Mouse (Mus musculus) left cerebral cortex, adult 11 months (tissue): ENCODE data around the gene Cnot6l.

ENCODE experiments used
- DNase-seq: peaks from one replicate; pipeline ENCODE4 v3.0.0; 2022; ENCODE audit warnings: low spot score

The Cnot6l gene

GRCm38 (mm10) chr5:96161578-96162398, 2.2 kb downstream of the Cnot6l start:
- DNase-seq = peak; percentile 54

GRCm38 (mm10) chr5:96161263-96161577, 2.8 kb downstream of the Cnot6l start:
- no peak for DNase-seq

GRCm38 (mm10) chr5:96160467-96161262, 3.3 kb downstream of the Cnot6l start:
- DNase-seq = peak; percentile 12

- DNase-seq = no peak
Observed at GRCm38 (mm10) chr5:96142351-96142750, 21.6 kb downstream of the Cnot6l start.

- DNase-seq = no peak
Observed at GRCm38 (mm10) chr5:96130683-96131082, 33.3 kb downstream of the Cnot6l start.

GRCm38 (mm10) chr5:96126856-96127255, 37.1 kb downstream of the Cnot6l start:
- DNase-seq = no peak

- DNase-seq = no peak
Observed at GRCm38 (mm10) chr5:96114943-96115342, 49.0 kb downstream of the Cnot6l start.

GRCm38 (mm10) chr5:96104644-96105043, 59.3 kb downstream of the Cnot6l start:
- no peak for DNase-seq

- DNase-seq = no peak
Observed at GRCm38 (mm10) chr5:96091468-96091867, 72.5 kb downstream of the Cnot6l start.

GRCm38 (mm10) chr5:96085324-96085723, 78.6 kb downstream of the Cnot6l start:
- no peak for DNase-seq

- DNase-seq = no peak
Observed at GRCm38 (mm10) chr5:96079026-96079425, 84.9 kb downstream of the Cnot6l start.

GRCm38 (mm10) chr5:96065591-96065990, 98.4 kb downstream of the Cnot6l start:
- DNase-seq = no peak

GRCm38 (mm10) chr5:96042492-96042891, 121.5 kb downstream of the Cnot6l start:
- no peak for DNase-seq

- no peak for DNase-seq
Observed at GRCm38 (mm10) chr5:96041507-96042104, 122.4 kb downstream of the Cnot6l start.

- no peak for DNase-seq
Observed at GRCm38 (mm10) chr5:96039188-96039840, 124.7 kb downstream of the Cnot6l start.

GRCm38 (mm10) chr5:96037684-96038121, 126.3 kb downstream of the Cnot6l start:
- no peak for DNase-seq

GRCm38 (mm10) chr5:96036125-96036672, 127.8 kb downstream of the Cnot6l start:
- no peak for DNase-seq

GRCm38 (mm10) chr5:96034101-96034500, 129.9 kb downstream of the Cnot6l start:
- DNase-seq = no peak

- DNase-seq = no peak
Observed at GRCm38 (mm10) chr5:96029821-96030220, 134.2 kb downstream of the Cnot6l start.
